Mouse (Mus musculus): ENCODE data around the gene Gm1043.

The Gm1043 gene

GRCm38 (mm10) chr5:37212938-37213708 is 128.0 kb downstream of the Gm1043 start:
- DNase-seq: no peak

GRCm38 (mm10) chr5:37213709-37214103 is 128.5 kb downstream of the Gm1043 start:
- no peak for DNase-seq

DNA sequence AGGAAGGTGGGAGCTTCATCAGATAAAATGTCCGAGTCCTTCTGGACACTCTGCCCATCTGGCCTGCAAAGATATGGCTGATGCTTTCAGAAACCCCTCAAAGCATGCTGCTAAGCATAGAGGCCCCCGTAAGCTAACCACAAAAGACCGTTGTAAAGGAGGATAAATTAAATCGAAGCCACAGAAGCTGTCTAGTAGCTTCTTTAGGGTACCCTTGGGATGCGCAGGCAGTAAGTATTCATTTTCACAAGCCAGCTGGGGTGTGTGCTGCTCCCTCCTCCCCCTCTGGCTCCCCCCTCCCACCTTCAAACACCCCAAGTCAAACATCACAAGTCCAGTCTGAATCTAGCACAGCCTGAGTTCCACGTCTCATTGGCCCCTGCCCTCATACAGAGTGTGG is 129.4 kb downstream of the Gm1043 start:
- DNase-seq: no peak

DNA sequence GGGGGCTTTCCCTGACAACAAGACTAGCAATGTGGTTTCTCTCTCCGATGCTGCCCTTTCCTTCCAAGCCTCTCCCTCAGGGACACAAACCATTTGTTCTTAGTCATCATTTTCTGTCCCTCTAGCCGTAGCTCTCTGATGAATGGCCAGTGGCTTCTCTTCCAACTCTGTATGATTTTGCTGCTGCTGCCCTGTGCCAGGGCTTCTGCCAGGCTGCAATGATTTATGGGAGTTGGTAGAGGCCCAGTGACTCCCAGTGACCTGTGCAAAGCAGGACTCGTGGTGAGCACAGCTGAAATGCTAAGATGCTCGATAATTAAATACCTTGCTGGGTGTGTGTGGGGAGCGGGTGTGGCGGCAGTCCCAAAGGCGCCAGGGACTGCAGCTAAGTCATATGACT is 130.1 kb downstream of the Gm1043 start:
- DNase-seq: no peak

GRCm38 (mm10) chr5:37219615-37220014 is 134.4 kb downstream of the Gm1043 start:
- DNase-seq: no peak

- DNase-seq: no peak
These were observed 135.4 kb downstream of the Gm1043 start for GRCm38 (mm10) chr5:37220575-37220974.

GRCm38 (mm10) chr5:37221563-37221962 is 136.4 kb downstream of the Gm1043 start:
- DNase-seq: no peak

DNA sequence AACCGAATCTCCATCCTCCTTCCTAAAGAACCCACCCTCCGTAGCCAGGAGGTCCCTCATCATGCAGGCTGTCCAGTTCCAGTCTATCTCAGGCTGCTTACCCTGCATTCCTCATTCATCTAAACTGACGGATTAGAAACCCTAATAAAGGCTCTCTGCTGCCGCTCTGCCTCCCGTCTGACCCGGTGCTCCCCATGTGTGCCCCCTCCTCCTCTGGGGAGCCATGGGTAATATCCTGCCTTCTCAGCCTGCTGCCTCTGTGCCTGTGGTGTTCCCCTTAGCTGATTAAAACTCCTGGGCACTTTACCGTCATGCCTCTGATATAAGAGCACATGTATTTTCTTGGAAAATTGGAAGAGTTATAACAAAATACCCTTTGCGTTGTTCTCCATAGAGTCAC is 137.1 kb downstream of the Gm1043 start:
- DNase-seq: no peak

GRCm38 (mm10) chr5:37225708-37226107 is 140.5 kb downstream of the Gm1043 start:
- DNase-seq: no peak

- DNase-seq: no peak
These were observed 142.9 kb downstream of the Gm1043 start for GRCm38 (mm10) chr5:37227956-37228680.

- no peak for DNase-seq
These were observed 143.7 kb downstream of the Gm1043 start for GRCm38 (mm10) chr5:37228894-37229293.

- DNase-seq: no peak
These were observed 147.9 kb downstream of the Gm1043 start for GRCm38 (mm10) chr5:37233010-37233557.

DNA sequence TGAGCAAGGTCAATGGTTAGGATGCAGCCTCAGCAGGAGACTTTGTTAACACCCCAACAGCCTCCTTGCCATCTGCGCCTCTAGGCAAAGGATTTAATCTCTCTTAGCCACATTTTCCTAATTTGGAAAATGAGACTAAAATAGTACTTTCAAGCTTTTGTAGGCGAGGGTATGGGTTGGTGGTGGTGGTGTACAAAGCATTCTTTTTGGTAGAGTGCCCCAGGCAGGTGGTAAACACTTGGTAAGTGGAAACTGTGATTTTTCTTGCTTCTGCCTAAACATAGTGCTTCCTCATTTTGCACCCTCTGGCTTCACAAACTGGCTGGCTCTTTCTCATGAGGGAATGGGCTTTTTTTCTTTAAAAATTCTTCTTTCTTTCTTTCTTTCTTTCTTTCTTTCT is 153.5 kb downstream of the Gm1043 start:
- no peak for DNase-seq

- no peak for DNase-seq
These were observed 155.4 kb downstream of the Gm1043 start for GRCm38 (mm10) chr5:37240550-37240949.

DNA sequence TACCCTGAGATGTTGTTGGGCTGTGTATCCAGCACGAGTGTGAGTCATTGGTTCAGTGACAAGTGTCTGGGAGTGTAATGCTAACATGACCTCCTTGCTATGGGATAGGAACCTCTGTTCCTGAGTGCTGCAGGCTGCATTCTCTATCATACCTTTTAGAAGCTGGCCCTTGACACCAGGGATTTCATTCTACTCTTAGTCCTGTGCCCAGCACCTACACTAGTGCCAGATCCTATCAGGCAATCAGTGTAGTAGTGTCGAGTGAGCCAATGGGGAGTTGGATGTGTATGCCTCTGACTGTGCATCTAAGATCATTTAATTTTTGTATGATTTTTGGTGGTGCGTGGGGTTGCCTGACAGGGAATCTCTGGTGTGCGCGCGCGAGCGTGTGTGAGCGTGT is 156.1 kb downstream of the Gm1043 start:
- no peak for DNase-seq

DNA sequence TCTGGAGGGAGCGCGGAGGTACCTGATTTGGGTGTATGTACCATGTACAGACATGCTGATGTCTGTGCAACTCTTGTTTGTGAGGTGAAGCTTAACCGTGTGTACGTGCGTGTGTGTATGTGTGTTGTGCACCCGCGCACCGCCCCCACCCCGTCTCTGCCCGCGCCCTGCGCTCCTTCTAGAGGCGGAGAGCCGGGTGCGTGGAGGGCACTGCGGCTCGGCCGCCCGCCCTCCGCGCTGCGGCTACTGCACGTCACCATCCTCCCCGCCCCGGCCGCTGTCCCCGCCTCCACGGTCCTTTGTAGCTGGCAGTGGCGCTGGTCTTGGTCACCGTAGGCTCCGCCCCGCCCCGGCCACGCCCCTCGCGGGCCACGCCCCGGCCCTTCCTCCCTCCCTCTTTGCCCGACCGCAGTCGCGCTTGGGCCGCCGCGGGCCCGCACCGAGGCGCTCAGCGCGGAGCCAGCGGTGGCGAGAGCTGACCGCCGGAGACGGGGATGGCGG is 156.5 kb downstream of the Gm1043 start, which contains the start of gene Crmp1:
Crmp1 (plus strand) TSS at position 290 of the 501 bp plus-strand sequence.
- DNase-seq: no peak

GRCm38 (mm10) chr5:37242360-37243168 is 157.4 kb downstream of the Gm1043 start:
- no peak for DNase-seq

DNA sequence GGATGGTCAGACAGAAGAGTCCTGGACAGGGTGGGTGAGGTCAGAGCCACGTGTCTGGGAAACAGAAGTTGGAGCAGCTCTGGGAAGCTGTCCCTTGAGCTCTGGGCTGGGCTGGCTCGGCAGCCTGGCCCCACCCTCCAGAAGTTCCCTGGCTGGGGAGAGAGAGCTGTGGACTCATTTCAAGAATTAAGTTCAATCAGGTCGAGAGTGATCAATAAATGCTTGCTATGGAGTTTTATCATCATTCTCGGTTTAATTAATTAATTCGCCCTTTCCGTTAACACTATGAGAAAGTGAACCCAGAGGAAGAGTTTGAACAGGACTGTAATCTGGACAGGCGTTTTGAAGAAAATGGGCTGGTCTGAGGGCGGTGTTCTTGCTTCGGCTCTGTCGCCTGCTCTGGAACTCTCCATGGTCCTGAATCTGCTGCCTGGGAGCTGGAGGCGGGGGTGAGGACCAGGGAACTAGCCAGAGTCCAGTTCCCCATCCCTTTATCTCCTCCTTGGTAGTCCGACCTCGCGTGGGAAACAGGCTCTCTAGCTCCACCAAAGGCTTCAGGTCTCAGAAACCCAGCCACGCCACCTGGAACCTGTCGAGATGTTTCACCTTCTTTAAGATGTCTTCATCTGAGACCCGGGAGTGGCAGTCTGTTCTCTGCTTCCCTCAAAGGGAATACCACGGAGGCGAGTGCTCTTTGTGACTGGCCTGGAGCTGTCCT is 158.2 kb downstream of the Gm1043 start:
- DNase-seq: peak; percentile 67

DNA sequence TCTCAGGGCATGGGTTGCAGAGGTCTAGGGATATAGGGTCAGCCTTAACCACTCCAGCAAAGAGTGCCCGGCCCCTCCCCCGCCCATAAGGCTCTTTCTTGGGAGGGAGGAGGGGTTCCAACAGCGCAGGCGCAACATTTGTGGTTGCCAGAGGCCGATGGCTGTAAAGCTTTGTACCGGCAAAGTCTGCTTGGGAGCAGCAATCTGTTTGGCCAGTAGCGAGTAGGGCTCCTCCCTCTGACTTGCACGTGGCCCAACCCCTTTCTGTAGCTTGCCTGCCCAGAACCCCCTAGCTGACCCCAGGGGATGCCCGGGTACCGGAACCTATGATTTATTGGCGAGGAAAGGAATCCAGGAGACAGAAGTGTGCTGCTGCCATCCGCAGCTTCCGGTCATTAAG is 159.0 kb downstream of the Gm1043 start:
- DNase-seq: no peak

DNA sequence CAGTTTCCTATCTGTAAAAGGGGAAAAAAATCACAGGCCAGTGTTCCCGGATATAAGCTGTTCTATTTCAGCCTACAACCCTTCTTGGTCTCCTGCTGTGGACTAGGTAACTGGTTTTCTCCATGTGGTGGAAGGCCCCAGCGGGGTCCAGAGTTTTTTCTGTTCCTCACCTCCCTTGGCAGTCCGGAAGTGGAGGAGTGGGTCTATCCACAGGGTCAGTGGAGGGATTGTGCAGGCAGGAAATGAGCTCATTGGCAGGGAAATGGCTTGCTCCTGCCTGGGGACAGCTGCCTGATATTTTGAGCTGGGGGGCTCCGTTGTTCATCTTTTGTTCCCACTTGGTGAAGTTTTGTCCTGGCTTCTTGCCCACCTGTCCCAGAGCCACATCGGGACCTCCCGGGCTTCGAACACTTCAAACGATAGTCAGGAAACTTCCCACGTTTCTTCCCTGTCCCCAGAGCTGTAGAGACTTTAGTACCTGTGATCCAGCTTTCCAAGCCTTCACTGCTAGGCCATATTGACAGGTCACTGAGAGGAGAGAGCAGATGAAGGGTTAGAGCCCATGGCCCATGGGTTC is 159.6 kb downstream of the Gm1043 start:
- no peak for DNase-seq

- peak; percentile 79 for DNase-seq
These were observed 160.5 kb downstream of the Gm1043 start for GRCm38 (mm10) chr5:37245651-37246050.

All from thymus, postnatal 14 days (tissue).